Mouse (Mus musculus) kidney, adult 8-10 months (tissue): Measurements from ENCODE around the gene Nup107.
"Not testable (repeated sequence)": the region's sequence is repeated elsewhere in the genome, so short reads cannot be mapped to it uniquely, and the experiment has no call there.

Experiments
- DNase-seq, 2 experiments: peaks; one replicate each; pipeline ENCODE4 v3.0.0; 2022

Nup107 gene

GRCm38 (mm10) chr10:117750529-117751281 is 41.8 kb downstream of the Nup107 start:
- DNase-seq, result no peak

- no peak for DNase-seq
These were observed 42.6 kb downstream of the Nup107 start for GRCm38 (mm10) chr10:117749787-117750343.

GRCm38 (mm10) chr10:117749050-117749686 is 43.3 kb downstream of the Nup107 start:
- no peak for DNase-seq

- peak; percentile 72 to 82 for DNase-seq
These were observed 44.0 kb downstream of the Nup107 start for GRCm38 (mm10) chr10:117748276-117749049.

- DNase-seq, result no peak
These were observed 44.8 kb downstream of the Nup107 start for GRCm38 (mm10) chr10:117747711-117748110.

- peak; percentile 94 to 95 for DNase-seq
These were observed 46.1 kb downstream of the Nup107 start, which contains the start of gene Slc35e3 for GRCm38 (mm10) chr10:117746297-117746883. Gene Slc35e3 (minus strand): TSS chr10:117746365.

- DNase-seq, result not testable (repeated sequence)
These were observed 46.8 kb downstream of the Nup107 start for GRCm38 (mm10) chr10:117745570-117746296.

GRCm38 (mm10) chr10:117743917-117744316 is 48.6 kb downstream of the Nup107 start:
- no peak for DNase-seq

GRCm38 (mm10) chr10:117743182-117743581 is 49.3 kb downstream of the Nup107 start:
- DNase-seq, result no peak

- DNase-seq, result no peak
These were observed 49.9 kb downstream of the Nup107 start for GRCm38 (mm10) chr10:117742618-117743017.

GRCm38 (mm10) chr10:117741698-117742475 is 50.6 kb downstream of the Nup107 start:
- DNase-seq, result no peak

GRCm38 (mm10) chr10:117740921-117741320 is 51.6 kb downstream of the Nup107 start:
- no peak for DNase-seq

GRCm38 (mm10) chr10:117740171-117740570 is 52.3 kb downstream of the Nup107 start:
- no peak for DNase-seq

GRCm38 (mm10) chr10:117739648-117739948 is 52.9 kb downstream of the Nup107 start:
- DNase-seq, result no peak

- DNase-seq, result no peak
These were observed 53.4 kb downstream of the Nup107 start for GRCm38 (mm10) chr10:117738928-117739647.

- no peak for DNase-seq
These were observed 54.2 kb downstream of the Nup107 start for GRCm38 (mm10) chr10:117738140-117738921.

GRCm38 (mm10) chr10:117737498-117737897 is 55.0 kb downstream of the Nup107 start:
- DNase-seq, result not testable (repeated sequence)

GRCm38 (mm10) chr10:117737075-117737474 is 55.4 kb downstream of the Nup107 start:
- peak; percentile 56 to 58 for DNase-seq

GRCm38 (mm10) chr10:117736573-117736972 is 55.9 kb downstream of the Nup107 start:
- DNase-seq, result no peak

- DNase-seq, result not testable (repeated sequence)
These were observed 57.1 kb downstream of the Nup107 start for GRCm38 (mm10) chr10:117735396-117735795.
